Mouse (Mus musculus): ENCODE measurements around the gene Erbb4. TPM values are rescaled to one million over a fixed set of nuclear protein-coding genes. Genes with fewer than 3 reads are reported as not detected.

Gene Erbb4
- total RNA-seq (2021) = 10 to 100 TPM; 57.6 to 60.9 TPM

DNA sequence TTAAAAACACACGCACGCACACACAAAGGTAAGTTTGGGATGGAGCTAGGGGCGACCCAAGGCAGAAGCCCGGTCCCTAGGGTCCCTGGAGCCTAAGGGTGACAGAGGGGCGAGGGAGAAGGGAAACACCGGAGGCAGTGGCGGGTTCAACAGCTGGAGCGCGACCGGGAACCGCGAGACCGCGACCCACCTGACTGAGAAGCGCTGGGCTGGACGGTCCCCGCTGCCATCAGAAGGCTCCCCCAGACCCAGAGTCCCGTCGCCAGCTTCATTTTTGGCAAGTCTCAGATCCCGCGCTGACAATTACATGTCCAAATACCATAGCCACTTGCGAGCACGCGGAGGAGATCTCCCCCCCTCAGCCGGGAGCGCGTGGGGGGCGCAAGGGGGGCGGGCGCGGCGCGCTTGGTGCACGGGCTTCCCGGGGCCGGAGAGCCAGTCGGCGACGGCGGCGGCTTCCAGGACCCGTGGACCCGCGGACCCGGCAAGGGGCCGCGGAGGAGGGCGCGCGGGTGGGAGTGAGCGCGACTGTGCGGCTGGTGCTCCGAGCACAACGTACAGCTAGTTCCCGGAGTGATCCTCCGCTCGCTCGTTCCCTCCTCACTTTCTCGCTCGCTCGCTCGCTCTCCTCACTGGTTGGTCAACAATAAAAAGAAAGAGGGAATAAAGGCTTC is at the start of gene Erbb4:
TSS of gene Erbb4 (minus strand) at position 575 of the 674 bp plus-strand sequence.
- intact Hi-C loops (cut with DNase I) = no loop called here
- peak; percentile 16 to 41 for DNase-seq (ENCODE audit: extremely low spot score in 1 of 2, low spot score in 2 of 2)

DNA sequence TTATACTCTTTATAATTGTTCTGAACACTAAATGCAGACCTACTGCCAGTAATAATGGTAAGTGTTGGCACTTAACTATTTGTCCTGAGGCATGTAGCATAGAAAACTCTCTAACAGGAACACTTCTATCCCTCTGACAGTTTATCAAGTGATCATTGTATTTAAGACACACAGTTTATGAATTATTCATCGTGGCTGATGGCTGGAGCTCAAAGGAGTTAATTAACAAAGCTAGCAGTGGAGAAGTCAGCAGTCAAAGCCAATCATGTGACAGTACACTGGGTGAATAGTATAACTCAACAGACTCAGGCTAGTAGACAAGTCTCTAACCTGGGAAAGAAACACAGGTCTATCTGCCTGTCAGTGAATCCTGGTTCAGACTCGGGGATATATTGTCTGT is 49.5 kb upstream of the Erbb4 start:
- no peak for DNase-seq (ENCODE audit: extremely low spot score in 1 of 2, low spot score in 2 of 2)
- intact Hi-C loops (cut with DNase I) = no loop called here

DNA sequence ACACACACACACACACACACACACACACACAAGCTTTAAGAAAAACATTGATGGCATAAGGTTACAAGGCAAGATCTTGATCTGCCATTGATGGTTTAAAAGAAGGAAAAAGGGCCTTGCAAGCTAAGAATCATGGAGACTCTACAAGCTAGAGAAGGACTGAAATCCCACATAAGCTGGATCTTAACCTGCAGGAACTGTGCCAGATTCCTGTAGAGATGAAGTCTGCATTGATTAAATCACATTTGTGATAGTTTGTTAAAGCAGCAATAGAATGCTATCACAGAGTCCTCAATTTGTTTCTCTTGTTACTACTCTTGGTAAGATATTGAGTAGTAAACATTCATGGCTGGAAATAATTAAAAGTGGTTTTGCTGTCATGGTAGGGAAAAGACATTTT is 33.5 kb upstream of the Erbb4 start:
- no peak for DNase-seq (ENCODE audit: extremely low spot score in 1 of 2, low spot score in 2 of 2)
- intact Hi-C loops (cut with DNase I) = no loop called here

DNA sequence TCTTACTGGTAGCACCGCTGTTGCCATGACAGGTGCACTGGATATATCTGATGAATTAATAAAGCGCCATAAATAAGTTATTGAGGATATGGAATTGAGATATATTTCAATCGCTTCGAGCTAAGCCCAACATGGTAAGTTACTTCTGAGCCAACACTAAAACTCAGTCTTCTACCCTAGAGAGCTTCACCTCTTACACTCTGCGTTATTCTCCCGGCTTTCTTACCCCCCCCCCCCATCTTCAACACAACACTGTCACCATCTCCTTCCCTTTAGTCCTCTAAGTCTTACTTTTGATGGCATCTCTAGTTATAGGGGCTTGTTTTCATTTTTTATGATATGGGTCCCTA is 31.6 kb upstream of the Erbb4 start:
- intact Hi-C loops (cut with DNase I) = loop anchor here (5.0 to 10.0 kb wide), 3 partner anchors 1035 to 1955 kb away; no protein-coding TSS in a partner anchor
- no peak for DNase-seq (ENCODE audit: extremely low spot score in 1 of 2, low spot score in 2 of 2)

DNA sequence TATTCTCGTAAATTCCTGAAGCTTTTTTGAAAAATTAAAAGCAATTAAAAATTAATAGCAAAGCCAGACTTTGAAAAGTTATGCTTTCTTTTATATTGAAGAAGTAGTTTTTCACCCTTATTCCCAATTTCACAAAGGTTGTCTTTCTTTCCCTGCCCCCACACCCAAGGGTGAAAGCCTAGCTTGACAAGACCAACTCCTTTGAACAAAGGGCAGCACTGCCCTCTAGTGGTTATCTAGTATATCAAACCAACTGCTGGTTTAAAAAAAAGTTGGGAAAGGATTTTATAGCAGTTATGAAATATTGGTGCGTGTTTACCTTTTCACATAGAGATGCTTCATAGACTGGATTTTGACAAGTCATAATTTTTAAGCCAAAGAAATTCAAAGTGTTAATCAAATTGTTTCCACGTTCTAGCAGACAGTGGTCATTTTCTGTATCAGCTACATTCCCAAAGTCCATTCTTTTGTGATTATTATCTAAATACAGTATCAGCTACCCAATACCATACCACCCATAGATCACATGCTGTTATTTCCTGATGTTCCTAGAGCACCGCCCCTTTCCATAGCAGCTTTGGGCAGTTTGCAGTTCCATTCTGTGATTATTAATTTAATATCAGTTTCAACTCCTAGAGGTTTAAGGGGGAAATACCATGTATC is 31.1 kb upstream of the Erbb4 start:
- intact Hi-C loops (cut with DNase I) = loop anchor here (5.0 to 10.0 kb wide), 3 partner anchors 1034 to 1954 kb away; no protein-coding TSS in a partner anchor

DNA sequence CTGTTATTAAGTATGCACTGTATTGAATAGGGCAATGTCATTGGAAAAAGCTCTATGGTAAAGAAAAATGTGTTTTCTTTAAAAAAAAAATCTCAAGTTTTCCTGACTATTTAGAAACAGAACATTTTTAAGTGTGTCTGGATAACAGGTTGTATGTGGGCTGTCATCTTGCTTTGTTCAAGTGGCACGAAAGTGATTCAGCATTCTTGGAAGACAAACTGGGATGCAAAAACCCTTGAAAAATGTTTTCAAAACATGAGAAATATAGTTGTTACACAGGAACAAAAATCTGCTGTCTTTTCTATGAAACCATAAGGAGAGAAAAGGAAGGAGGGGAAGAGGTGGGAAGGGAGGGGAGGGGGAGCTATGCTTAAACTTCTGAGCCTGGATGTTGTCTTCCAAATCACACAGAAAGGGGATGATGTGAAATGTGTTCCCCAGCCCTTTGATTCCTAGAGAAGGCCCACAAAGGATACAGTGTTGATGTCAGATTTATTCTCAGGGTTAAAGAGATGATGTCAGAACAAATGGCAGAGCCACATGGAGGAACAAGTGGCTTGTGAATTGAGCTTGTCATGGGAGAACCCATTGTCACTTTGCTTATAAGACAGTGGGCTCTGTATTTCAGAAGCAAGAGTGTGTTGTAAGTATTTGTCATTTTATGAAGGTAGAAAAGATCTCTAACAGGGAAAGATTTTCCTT is 16.4 kb upstream of the Erbb4 start:
- no peak for DNase-seq (ENCODE audit: extremely low spot score in 1 of 2, low spot score in 2 of 2)
- intact Hi-C loops (cut with DNase I) = no loop called here

More for the DNA sequence above, 31.1 kb upstream of the Erbb4 start:
- DNase-seq (ENCODE audit: extremely low spot score in 1 of 2, low spot score in 2 of 2) = peak; percentile 53 to 67

DNA sequence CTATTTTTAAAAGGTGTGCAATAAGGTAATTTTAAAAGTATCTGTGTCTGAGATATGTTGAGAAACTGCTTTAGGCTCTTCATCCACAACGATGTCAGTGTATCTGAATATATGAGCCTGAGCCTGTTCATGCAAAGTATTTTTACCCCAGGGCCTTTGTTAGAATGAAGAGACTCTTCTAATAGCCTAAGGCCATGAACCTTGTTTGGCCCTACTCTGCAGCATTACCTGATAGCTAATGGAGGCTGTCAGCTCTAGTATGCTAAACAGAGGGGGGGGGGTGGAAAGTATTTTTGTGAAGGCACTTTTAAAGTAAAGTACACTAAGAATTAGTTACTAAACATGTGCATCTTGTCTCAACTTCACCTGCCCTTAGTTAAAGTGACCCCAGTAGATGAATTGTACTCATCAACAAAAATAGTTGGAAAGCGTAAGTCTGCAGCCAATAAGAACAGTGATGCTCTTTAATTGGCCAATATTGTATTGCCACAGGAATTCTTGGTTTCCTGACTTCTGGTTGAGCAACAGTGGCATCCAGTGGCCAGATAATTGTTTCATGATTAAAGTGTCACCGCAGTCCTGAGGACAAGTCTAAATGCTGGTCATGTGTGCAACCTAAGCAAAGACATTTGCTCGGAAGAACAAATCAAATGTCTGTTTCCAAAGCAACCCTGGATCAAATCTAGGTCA is 10.5 kb upstream of the Erbb4 start:
- intact Hi-C loops (cut with DNase I) = no loop called here
- no peak for DNase-seq (ENCODE audit: extremely low spot score in 1 of 2, low spot score in 2 of 2)

DNA sequence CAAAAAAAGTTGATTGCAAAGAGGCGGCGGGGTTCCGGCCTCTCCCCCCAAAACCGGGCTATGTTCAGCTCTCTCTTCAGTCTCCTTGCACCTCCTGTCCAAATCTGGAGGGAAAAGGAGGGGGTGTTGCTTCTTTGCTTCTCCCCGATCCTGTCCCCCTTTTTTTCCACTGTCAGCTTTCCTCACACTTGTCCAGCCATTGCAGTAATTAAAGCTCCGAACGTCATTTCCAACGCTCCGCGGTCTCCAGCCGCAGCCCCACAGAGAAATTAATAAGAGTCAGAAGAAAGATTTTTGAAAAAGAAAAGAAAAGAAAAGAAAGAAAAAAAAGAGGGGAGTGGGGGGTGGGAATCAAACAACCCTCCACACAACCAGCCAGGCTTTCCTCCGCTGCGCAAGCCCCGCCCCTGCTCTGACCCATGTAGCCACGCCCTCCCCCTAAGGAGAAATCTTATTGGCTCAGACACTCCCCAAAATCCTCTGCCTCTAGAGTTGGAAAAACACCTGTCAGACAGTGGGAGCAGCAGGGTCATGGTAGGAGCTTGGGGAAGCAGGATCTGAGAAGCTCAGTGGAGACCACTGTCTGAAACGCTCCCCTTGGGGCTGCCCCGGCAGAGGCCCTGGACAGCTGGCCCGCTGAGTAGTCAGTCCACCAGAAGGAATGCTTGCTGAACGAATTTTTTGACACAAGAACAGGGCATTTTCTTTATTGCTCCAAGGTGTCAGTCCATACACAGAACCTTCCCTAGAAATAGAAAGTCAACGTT is 483 bp upstream of the Erbb4 start:
- peak; percentile 16 to 48 for DNase-seq (ENCODE audit: extremely low spot score in 1 of 2, low spot score in 2 of 2)
- intact Hi-C loops (cut with DNase I) = no loop called here

DNA sequence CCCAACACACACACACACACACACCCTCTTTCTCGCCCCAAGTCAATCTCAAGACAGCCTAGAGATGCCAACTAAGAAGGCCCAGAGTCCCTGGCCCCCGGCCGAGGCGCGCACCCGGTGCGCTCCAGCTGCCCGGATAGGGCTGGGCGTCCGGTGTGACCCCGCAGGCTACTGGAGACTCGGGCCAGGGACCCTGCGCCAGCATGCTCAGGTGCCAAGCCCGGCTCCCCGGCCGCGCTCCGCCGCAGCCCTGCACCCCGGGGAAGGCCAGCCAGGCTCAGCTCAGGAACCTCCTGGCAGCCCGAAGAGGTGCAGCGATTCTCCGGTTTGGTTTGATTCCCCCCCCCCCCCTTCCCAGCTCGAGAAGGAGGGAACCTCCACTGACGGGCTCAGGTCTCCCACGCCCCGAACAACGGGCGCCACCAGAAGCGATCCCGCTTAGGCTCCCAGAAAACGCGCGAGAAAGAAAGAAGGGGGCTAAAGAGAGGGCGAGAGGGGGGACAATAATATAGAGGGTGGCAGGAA is 860 bp downstream of the Erbb4 start:
- intact Hi-C loops (cut with DNase I) = no loop called here

DNA sequence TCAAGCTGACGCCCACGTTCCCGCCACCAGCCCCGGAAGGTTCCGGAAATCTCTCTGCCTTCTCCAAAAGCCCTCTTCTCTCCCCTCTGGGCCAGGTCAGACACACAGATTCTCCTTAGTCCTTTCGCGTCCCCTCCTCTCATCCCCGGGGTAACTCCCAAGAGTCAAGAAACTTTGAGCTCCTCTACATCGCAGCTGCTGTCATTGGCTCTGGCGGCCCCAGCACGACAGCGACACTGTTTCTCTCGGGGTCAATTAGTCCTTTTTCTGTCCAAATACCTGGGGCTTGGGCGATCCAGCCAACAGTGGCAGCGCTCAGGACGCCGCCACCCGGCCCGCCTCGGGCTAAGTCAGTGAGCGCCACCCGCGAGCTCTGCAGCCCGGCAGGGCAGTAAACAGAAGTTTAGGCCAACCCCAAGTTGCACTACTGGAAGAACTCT is 1.5 kb downstream of the Erbb4 start:
- intact Hi-C loops (cut with DNase I) = no loop called here
- peak in 1 of 2 experiments; percentile 26 for DNase-seq (ENCODE audit: extremely low spot score in 1 of 2, low spot score in 2 of 2)

More for the DNA sequence above, 860 bp downstream of the Erbb4 start:
- peak in 1 of 2 experiments; percentile 43 for DNase-seq (ENCODE audit: extremely low spot score in 1 of 2, low spot score in 2 of 2)

DNA sequence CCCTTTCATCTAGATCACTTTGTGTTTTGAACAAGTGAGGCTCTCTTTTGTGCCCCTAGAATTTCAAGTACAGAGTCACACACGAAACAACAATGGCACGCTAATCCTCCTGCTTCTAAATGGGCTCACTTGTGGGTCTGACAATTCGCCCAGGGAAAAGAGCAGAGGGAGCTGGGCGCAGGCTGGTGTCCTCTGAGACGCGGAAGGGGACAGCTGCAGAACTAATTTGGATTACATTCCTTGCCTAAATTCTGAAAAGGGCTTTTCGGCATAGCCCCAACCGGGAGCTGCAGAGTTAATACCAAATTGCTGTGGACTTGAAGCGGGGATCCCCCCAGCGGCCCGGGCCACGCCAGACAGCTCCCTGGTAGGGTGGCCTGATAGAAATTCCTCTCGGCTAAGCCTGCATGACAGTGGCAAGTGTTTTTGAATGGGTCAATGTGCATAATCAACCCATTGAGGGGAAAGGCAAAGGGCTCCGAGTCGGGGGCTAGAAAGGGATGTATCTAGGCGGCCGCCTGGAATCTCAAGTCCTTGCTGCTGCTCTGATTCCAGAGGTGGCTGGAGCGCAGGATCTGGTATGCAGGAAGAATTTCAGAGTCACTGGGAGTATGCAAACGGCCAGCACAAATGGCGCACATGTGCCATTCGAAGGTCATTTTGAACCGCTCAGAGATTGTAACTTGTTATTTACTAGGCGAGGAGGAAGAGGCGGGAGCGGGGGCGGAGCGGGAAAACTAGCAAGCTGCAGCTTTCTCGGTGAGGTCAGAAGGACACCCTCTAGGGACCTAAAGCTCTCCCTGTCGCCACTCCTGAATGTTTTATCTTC is 2.2 kb downstream of the Erbb4 start:
- DNase-seq (ENCODE audit: extremely low spot score in 1 of 2, low spot score in 2 of 2) = peak in 1 of 2 experiments; percentile 7
- intact Hi-C loops (cut with DNase I) = no loop called here

DNA sequence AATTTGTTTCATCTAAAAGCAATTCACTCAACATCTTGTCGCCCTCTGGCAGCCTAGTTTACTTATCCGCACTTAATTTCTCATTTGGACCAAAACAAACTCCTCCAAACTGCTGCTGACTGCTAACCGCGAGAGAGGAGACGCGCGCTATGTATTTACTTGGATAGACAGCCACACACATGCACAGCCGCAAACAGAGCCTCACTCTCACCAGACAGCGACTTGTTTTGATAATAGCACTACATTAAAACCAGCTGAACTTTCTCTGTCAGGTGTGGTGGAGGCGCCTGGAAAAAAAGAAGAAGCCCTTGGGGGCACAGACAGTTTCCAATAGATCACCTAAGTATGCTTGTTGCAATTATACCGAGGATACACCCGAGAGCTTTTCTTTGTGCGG is 2.8 kb downstream of the Erbb4 start:
- peak in 1 of 2 experiments; percentile 10 for DNase-seq (ENCODE audit: extremely low spot score in 1 of 2, low spot score in 2 of 2)
- intact Hi-C loops (cut with DNase I) = no loop called here

DNA sequence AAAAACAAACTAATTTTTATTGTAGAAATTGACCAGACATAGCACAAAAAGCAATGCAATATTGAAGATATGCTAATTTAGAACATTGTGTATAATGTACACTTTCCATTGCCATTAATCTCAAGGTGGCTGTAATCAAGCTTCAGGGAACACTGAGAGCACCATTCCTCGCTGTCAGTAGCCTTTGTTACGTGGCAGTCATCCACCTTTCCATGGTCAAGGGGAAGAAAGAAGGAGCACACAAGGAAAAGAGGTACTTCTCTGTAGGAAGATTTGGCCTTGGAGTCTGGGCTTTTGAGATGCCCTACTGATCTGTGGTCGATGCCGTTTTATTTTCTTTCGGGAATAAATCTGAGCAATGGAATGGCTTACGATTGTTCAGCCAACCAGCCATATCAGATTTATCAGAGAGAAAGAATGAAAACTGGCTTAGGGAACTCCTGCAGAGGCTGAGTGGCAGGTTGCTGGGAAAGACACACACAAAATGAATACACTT is 4.6 kb downstream of the Erbb4 start:
- no peak for DNase-seq (ENCODE audit: extremely low spot score in 1 of 2, low spot score in 2 of 2)
- intact Hi-C loops (cut with DNase I) = no loop called here

DNA sequence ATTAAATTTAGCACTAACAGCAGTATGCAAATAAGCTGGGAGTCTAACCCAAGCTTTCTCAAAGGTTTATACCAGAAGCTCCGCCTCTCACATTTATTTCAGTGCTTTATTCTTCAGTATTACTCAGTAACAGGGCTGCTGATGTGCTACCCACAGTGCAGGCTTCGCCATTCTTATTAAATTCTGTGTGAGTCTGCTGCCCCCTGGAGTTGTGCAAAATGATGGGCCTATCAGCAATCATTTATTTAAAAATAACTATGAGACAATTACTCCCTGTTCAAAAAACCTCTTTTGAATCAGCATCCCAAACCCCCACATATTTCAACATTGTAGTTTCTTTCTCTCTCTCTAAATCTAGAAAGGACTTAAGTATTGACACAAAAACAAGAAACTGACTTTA is 6.2 kb downstream of the Erbb4 start:
- DNase-seq (ENCODE audit: extremely low spot score in 1 of 2, low spot score in 2 of 2) = no peak
- intact Hi-C loops (cut with DNase I) = no loop called here

DNA sequence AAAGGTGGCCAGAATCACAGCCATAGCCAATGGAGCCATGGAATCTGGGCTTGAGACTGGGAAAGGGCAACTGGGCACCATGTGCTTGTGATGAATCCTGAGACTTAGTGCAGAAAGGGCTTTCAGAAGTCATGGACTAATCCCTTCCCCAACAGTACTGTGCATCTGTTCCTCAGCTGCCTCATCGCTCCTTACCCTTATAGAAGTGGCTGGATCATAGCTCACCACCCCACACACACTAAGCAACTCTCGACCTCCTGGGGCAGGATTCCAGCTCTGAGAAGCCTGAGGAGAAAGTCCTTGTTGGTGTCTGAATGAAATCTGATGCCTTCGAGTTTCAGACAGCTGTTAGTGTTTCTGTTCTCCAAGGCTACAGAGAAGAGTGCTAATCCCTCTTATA is 14.8 kb downstream of the Erbb4 start:
- no peak for DNase-seq (ENCODE audit: extremely low spot score in 1 of 2, low spot score in 2 of 2)
- intact Hi-C loops (cut with DNase I) = no loop called here

DNA sequence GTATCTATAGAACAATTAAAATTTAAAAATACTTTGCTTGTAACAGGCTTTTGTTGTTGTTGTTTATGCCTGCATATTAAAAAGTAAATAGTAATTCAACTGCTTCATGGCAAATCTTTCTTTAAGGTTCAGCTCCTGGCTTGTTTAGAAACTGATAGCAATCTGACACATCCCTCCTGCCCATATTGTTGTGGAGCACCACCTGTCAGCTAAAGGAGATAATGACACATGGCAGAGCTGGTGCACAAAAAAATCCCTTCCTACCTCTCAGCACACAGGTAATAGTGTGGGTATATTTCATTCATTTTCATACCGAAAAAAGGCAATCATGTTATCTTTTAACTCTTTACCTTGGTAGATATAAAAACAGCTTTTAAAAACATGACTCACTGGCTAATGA is 18.5 kb downstream of the Erbb4 start:
- intact Hi-C loops (cut with DNase I) = no loop called here
- DNase-seq (ENCODE audit: extremely low spot score in 1 of 2, low spot score in 2 of 2) = no peak

DNA sequence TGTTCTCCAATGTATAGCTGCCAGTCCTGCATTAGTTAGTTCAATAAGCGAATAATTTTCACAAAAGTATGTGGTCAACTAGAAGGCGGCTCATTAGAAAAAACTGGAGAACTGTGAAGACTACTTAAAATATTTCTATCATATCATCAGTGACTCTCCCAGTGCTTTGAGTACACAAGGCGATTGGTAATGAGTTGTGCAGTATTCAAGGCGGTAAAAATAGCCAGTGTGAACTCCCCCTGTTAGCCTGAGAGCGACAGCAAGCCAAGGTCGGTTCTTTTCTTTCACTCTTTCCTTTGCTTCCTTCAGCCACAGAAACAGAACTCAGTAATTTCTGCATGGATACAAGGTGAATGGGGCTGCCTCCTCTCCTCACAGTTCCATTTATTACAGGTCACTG is 22.1 kb downstream of the Erbb4 start:
- intact Hi-C loops (cut with DNase I) = no loop called here
- DNase-seq (ENCODE audit: extremely low spot score in 1 of 2, low spot score in 2 of 2) = no peak
